Mouse (Mus musculus) myocyte (in vitro differentiated cells): ENCODE measurements around the gene Mrps21. TPM values are rescaled to one million over a fixed set of nuclear protein-coding genes. Genes with fewer than 3 reads are reported as not detected.
A peak's percentile ranks its signal among the peaks of the same experiment; 100 is the strongest.
"Not testable (repeated sequence)": the region's sequence is repeated elsewhere in the genome, so short reads cannot be mapped to it uniquely, and the experiment has no call there.

Experiments
- H3K27me3 ChIP-seq: one replicate; pipeline ENCODE4 v1.6.1; 2011; ENCODE audit not compliant: control insufficient read depth, insufficient read depth, insufficient read length
- H3K36me3 ChIP-seq: one replicate; pipeline ENCODE4 v1.6.1; 2011; ENCODE audit not compliant: control insufficient read depth, insufficient read depth
- H3K4me2 ChIP-seq: one replicate; pipeline ENCODE4 v1.6.1; 2011; ENCODE audit warnings: low read depth, control low read depth
- H3K4me3 ChIP-seq: one replicate; pipeline ENCODE4 v1.5.1; 2011; ENCODE audit warnings: mild to moderate bottlenecking, control low read depth, moderate library complexity
- H3K79me2 ChIP-seq: one replicate; pipeline ENCODE4 v1.6.1; 2011; ENCODE audit not compliant: control insufficient read depth, insufficient read depth
- H3ac ChIP-seq: one replicate; pipeline ENCODE4 v1.6.1; 2011; ENCODE audit not compliant: control insufficient read depth, insufficient read length
- CEBPB ChIP-seq: IDR thresholded peaks from 2 replicates; pipeline ENCODE4 v1.6.1; 2011; ENCODE audit warnings: mild to moderate bottlenecking, moderate library complexity; ENCODE audit not compliant: poor library complexity, insufficient read depth, severe bottlenecking
- E2F4 ChIP-seq: IDR thresholded peaks from one replicate; pipeline ENCODE4 v1.6.1; 2011; ENCODE audit warnings: mild to moderate bottlenecking, control low read depth, moderate library complexity; ENCODE audit not compliant: insufficient read depth
- MAX ChIP-seq: IDR thresholded peaks from one replicate; pipeline ENCODE4 v1.6.1; 2011; ENCODE audit warnings: low read depth, mild to moderate bottlenecking, control low read depth
- MYOD1 ChIP-seq, 3 experiments: IDR thresholded peaks; one replicate each; pipeline ENCODE4 v1.6.1; 2011; ENCODE audit warnings: control low read depth in 2 of 3, low read depth in 2 of 3, mild to moderate bottlenecking in 2 of 3, moderate library complexity in 1 of 3; ENCODE audit not compliant: insufficient read length in 2 of 3, control insufficient read depth in 1 of 3
- MYOG ChIP-seq, 3 experiments: IDR thresholded peaks; one replicate each; pipeline ENCODE4 v1.6.1; 2011; ENCODE audit warnings: control low read depth in 2 of 3, low read depth in 2 of 3, mild to moderate bottlenecking in 2 of 3; ENCODE audit not compliant: insufficient read length in 2 of 3, control insufficient read depth in 1 of 3, insufficient read depth in 1 of 3
- POLR2A ChIP-seq: IDR thresholded peaks from one replicate; pipeline ENCODE4 v1.6.1; 2011; ENCODE audit warnings: low read depth, mild to moderate bottlenecking, control low read depth, moderate library complexity; ENCODE audit not compliant: insufficient read length
- POLR2AphosphoS2 ChIP-seq: IDR thresholded peaks from one replicate; pipeline ENCODE4 v1.6.1; 2011; ENCODE audit warnings: low read depth, control low read depth; ENCODE audit not compliant: insufficient read length
- REST ChIP-seq: IDR thresholded peaks from one replicate; pipeline ENCODE4 v1.6.1; 2011; ENCODE audit warnings: mild to moderate bottlenecking, control low read depth, moderate library complexity; ENCODE audit not compliant: insufficient read depth, insufficient read length
- SRF ChIP-seq: IDR thresholded peaks from one replicate; pipeline ENCODE4 v1.6.1; 2011; ENCODE audit warnings: low read depth; ENCODE audit not compliant: control insufficient read depth, insufficient read length
- TCF12 ChIP-seq: IDR thresholded peaks from one replicate; pipeline ENCODE4 v1.6.1; 2011; ENCODE audit warnings: mild to moderate bottlenecking, control low read depth; ENCODE audit not compliant: poor library complexity, insufficient read depth, severe bottlenecking
- TCF3 ChIP-seq: IDR thresholded peaks from one replicate; pipeline ENCODE4 v1.6.1; 2011; ENCODE audit warnings: low read depth, control low read depth; ENCODE audit not compliant: insufficient read length
- USF1 ChIP-seq: IDR thresholded peaks from one replicate; pipeline ENCODE4 v1.6.1; 2011; ENCODE audit warnings: low read depth, mild to moderate bottlenecking, control low read depth, moderate library complexity
- polyA plus RNA-seq: library from polyadenylated mRNA; unstranded; fragments of >200 nt; fragmentation: generic; extraction: Trizol; gene quantifications from one replicate; pipeline ENCODE4 v1.2.1, GENCODE M21; 2012; ENCODE audit warnings: missing spikeins

Gene Mrps21
- polyA plus RNA-seq, 1 experiment: 400 TPM

- Histone ChIP-seq H3K79me2 (no peaks in the 10 kb centered on the region), H3K27me3 (peaks cover 13% of the 10 kb centered on the region), H3ac (no peak overlapping the region), H3K4me2 (no peak overlapping the region), H3K36me3 (no peaks in the 10 kb centered on the region), H3K4me3 (no peak overlapping the region)
- TF ChIP-seq POLR2A: no peak
- no peak for TF ChIP-seq MYOD1 (IDR thresholded peaks at IDR 0.05; ENCODE audit: control insufficient read depth in 1 of 3, insufficient read length in 2 of 3, low read depth in 2 of 3)
- TF ChIP-seq SRF: no peak
- no peak for TF ChIP-seq CEBPB
- TF ChIP-seq TCF12: no peak
- no peak for TF ChIP-seq TCF3
- TF ChIP-seq POLR2AphosphoS2: no peak
- TF ChIP-seq E2F4: no peak
- TF ChIP-seq REST: no peak
Observed at GRCm38 (mm10) chr3:95902373-95902625, 31.0 kb upstream of the Mrps21 start.

- Histone ChIP-seq H3K27me3 (peaks cover 13% of the 10 kb centered on the region), H3K4me3 (no peak overlapping the region), H3K36me3 (no peaks in the 10 kb centered on the region), H3ac (no peak overlapping the region), H3K79me2 (no peaks in the 10 kb centered on the region), H3K4me2 (no peak overlapping the region)
- TF ChIP-seq MAX: no peak
- no peak for TF ChIP-seq POLR2A
- TF ChIP-seq SRF: no peak
- TF ChIP-seq E2F4: no peak
- TF ChIP-seq MYOG (IDR thresholded peaks at IDR 0.05; ENCODE audit: control insufficient read depth in 1 of 3, insufficient read depth in 1 of 3, insufficient read length in 2 of 3, low read depth in 2 of 3): no peak
- no peak for TF ChIP-seq TCF12
- no peak for TF ChIP-seq USF1
- TF ChIP-seq REST: no peak
- no peak for TF ChIP-seq POLR2AphosphoS2
- no peak for TF ChIP-seq MYOD1 (IDR thresholded peaks at IDR 0.05; ENCODE audit: control insufficient read depth in 1 of 3, insufficient read length in 2 of 3, low read depth in 2 of 3)
- TF ChIP-seq TCF3: no peak
- TF ChIP-seq CEBPB: no peak
Observed at GRCm38 (mm10) chr3:95901616-95902372, 30.5 kb upstream of the Mrps21 start.

- Histone ChIP-seq H3K79me2 (peaks cover 3% of the 10 kb centered on the region), H3ac (no peak overlapping the region), H3K36me3 (no peaks in the 10 kb centered on the region), H3K27me3 (peaks cover 13% of the 10 kb centered on the region), H3K4me3 (no peak overlapping the region), H3K4me2 (no peak overlapping the region)
- TF ChIP-seq POLR2AphosphoS2: peak; percentile 22
- no peak for TF ChIP-seq USF1
- TF ChIP-seq POLR2A: no peak
- TF ChIP-seq REST: no peak
Observed at GRCm38 (mm10) chr3:95899800-95900524, 28.6 kb upstream of the Mrps21 start.

- H3K36me3 ChIP-seq, H3ac ChIP-seq, H3K27me3 ChIP-seq: not testable (repeated sequence)
- Histone ChIP-seq H3K79me2 (peaks cover 14% of the 10 kb centered on the region), H3K4me3 (peak overlapping the region; percentile 81), H3K4me2 (peak overlapping the region; percentile 71)
Observed at GRCm38 (mm10) chr3:95895501-95895900, 24.2 kb upstream of the Mrps21 start.

GRCm38 (mm10) chr3:95894317-95895160 is 23.2 kb upstream of the Mrps21 start:
- peak overlapping the region; percentile 81 for H3K4me3 ChIP-seq
- no peaks in the 10 kb centered on the region for H3K27me3 ChIP-seq
- TF ChIP-seq MYOG (IDR thresholded peaks at IDR 0.05; ENCODE audit: control insufficient read depth in 1 of 3, insufficient read depth in 1 of 3, insufficient read length in 2 of 3, low read depth in 2 of 3) (no peak), E2F4 (no peak), POLR2AphosphoS2 (no peak)
- H3K36me3 ChIP-seq: no peaks in the 10 kb centered on the region
- peak overlapping the region; percentile 71 for H3K4me2 ChIP-seq
- H3ac ChIP-seq: no peak overlapping the region
- H3K79me2 ChIP-seq: peaks cover 14% of the 10 kb centered on the region

GRCm38 (mm10) chr3:95893606-95894316 is 22.4 kb upstream of the Mrps21 start, which contains the start of gene Aph1a:
TSS of gene Aph1a (plus strand) at chr3:95893969.
- not testable (repeated sequence) for H3K36me3 ChIP-seq, H3K27me3 ChIP-seq, H3ac ChIP-seq
- H3K4me2 ChIP-seq: peak within 1 kb of the TSS; percentile 91
- peak within 1 kb of the TSS; percentile 81 for H3K4me3 ChIP-seq
- H3K79me2 ChIP-seq: peaks cover 14% of the 10 kb centered on the region
